Mouse (Mus musculus) heart, adult 11 months (tissue): ENCODE data around the gene Spast.
"Not testable (repeated sequence)": the region's sequence is repeated elsewhere in the genome, so short reads cannot be mapped to it uniquely, and the experiment has no call there.

Experiments
- DNase-seq: peaks from one replicate; pipeline ENCODE4 v3.0.0; 2022

Gene Spast

DNA sequence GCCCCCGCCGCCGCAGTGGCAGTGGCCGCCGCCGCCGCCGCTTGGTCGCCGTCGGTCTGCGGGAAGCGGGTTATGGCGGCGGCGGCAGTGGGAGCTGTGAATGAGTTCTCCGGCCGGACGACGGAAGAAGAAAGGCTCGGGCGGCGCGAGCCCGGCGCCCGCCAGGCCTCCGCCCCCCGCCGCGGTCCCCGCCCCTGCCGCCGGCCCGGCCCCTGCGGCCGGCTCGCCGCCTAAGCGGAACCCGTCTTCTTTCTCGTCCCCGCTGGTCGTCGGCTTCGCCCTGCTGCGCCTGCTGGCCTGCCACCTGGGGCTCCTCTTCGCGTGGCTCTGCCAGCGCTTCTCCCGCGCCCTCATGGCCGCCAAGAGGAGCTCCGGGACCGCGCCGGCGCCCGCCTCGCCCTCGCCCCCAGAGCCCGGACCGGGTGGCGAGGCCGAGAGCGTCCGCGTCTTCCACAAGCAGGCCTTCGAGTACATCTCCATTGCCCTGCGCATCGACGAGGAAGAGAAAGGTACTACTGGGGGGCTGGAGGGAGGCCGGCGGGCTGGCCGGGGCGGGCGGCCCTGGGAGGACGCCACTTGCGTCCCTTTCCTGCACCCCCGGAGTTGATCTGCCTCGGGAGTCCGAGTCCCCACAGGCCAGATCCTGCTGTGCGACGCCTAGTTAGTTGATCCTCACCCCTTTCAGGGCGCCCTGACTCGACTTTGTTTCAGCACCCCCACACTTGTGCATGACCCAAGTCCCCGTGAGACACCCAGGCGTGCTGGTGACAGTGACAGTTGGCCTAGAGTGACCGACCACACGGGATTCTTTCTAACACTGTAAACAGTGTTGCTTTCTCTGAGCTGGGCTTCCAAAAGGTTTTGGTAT is at the start of gene Spast:
Gene Spast (plus strand): TSS at position 51 of the 868 bp plus-strand sequence.
- peak; percentile 98 for DNase-seq

DNA sequence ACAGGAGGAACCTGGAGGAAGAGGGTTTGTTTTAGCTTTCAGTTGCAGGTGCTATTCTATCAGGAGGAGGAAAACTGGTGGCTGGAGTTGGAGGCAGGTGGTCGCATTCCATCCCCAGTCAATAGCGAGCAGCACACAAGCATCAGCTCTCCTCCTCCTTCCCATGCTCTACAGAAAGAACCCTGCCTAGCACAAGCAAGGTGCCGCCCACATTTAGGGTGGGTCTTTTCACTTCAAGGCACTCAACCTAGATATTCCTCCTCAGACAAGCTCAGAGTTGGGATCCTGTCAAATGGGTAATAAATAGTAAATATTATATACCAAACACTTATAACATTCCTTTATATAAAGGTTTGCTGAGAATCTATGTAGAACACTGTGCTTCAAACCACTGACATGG is 48.6 kb upstream of the Spast start:
- DNase-seq: no peak

DNA sequence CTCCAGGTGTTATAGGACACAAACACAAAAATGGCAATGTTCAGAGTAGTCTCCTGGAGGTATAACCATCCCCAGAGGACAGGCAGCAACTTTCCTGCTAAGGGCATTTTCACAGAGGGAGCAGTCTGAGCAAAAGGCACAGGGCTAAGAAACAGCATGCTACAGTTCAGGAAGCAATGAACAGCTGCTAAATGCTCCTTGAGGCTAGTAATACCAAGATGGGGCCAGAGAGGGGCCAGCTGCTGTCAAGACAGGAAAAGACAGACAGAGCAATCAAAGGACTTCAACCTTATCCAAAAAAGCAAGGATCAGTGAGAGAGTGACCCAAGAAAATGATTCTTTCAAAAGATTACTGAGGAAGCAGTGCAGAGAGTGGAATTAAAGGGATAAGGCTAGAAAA is 47.9 kb upstream of the Spast start:
- DNase-seq: no peak

DNA sequence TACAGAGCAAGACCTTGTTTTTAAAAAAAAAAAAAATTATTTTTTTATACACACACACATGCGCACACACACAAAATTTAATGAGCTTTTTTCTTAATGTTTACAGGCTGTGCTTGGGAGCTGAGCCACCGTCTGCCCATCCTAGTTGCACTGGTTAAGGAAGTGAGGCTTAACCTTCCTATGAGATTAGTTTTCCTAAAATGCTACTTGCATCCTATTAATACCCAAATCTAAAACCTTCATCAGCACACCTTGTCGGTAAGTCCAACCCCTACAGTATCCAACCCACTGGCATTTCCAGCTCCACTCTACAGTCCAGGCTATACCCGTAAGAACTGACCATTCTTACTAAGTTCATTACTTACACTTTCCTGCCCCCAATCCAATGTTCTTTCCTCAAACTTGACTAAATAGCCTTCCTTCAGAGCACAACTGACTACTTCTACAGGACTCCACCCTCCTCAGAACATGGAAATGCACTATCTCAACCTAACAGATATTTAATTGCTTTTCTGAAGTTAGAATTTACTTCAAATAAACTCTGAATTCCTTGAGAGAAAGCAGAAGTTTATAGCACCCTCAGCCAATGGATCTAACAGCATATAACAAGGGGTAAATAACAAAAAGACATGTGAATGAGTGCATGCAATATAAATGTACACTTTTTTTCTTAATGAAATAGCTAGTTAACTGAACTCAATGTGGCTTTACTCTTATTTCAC is 47.0 kb upstream of the Spast start:
- DNase-seq: no peak

DNA sequence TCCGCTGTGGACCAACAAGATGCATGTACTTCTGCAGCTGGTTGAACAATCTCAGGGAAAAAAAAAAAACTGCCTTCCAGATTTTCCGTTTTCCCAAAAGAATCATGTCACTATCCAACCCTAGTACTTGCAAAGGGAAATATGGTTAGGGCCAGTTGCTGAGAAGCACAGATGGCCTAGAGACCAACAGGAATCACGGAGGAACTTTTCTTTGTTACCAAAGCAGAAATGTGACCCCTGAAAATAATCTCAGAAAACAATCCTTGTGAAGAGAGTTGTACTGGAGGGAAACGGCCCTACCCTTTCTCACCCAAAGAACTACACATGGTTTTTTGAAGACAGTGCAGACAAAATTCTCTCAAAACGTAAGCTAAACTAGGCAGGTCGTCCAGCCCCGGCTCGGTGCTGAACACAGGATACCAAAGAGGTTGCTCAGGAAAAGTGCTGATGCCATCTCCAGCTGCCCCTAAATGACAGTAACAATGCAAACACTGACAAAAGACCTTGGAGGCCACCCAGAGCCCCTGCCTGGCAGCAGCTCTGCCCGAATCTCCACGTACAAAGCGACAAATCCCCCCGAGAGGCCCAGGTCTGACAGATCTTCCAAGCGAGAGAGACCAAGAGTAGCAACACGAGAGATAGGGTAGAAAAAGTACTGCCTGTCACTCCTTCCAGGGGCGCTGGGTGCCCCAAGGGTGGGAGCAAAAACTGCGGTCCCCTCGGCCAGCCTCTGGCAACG is 44.9 kb upstream of the Spast start:
- peak; percentile 93 for DNase-seq

DNA sequence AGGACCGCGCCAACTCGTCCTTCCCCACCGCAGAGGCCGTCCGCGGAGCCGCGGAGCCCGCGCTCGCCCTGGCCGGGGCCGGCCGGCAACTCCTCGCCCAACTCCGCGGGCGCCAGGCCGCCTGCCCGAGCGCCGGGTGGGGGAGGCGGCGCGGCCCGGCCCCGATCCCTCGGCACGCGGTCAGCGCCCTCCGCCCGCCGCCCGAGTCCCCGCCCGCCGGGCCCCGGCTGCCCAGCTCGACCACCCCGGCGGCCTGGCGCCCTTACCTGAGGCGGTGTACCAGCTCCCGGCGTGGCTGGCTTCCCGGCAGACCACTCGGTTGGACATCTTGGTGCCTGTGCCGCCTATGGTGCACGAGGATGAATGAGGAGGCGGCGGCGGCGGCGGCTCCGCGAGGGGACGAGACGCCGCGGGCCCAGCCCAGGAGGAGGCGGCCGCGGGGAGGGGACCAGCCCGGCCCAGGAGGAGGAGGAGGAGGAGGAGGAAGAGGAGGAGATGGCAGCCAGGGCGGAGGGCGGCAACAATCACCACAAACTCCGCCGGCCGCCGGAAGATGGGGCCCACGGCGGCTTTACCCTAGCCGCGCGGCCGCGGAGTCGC is 44.3 kb upstream of the Spast start:
- peak; percentile 99 for DNase-seq

DNA sequence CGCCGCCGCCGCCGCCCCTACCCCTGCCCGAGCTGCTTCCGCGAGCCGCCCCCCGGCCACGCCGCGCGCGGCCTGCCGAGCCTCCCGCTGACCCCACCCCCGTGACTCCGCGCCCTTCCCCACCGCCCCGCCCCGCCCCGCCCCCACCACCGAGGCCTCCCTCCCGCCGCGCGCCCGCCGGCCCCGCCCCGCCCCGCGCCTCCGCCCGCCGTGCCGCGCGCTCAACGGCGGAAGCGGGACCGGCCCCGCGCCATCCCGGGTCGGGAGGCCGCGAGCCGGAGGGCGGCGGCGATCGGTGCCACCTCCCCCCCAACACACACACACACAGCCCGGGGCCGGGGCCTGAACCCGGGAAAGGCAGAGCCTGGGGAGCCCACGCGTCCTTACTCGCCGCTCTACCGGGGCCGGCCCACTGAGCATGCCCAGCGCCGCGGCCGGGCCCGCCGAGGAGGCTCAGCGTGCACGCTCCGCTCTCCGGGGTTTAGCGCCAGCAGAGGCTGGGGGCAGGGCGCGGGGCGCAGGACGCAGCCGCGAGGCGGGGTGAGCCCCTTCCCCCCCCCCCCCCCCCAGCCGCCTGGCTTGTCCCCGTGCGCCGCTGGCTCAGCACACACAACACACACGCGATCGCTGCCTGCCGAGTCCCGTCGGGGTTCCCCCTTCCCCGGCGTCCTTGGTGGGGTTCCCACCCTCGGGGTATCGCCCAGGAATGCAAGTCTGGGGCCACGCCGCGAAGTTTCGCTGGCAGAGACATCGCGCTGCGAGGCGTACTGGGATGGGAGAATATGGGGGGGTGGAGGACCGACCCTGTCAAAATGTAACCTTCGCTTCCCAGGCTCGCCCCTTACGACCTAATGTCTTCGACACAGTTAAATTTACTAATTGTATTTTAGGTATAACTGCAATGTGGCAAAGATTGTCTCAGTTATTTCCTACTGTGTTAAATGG is 43.5 kb upstream of the Spast start, which contains the start of gene Memo1:
Gene Memo1 (minus strand): TSS at position 496 of the 945 bp plus-strand sequence.
- DNase-seq: peak; percentile 99

DNA sequence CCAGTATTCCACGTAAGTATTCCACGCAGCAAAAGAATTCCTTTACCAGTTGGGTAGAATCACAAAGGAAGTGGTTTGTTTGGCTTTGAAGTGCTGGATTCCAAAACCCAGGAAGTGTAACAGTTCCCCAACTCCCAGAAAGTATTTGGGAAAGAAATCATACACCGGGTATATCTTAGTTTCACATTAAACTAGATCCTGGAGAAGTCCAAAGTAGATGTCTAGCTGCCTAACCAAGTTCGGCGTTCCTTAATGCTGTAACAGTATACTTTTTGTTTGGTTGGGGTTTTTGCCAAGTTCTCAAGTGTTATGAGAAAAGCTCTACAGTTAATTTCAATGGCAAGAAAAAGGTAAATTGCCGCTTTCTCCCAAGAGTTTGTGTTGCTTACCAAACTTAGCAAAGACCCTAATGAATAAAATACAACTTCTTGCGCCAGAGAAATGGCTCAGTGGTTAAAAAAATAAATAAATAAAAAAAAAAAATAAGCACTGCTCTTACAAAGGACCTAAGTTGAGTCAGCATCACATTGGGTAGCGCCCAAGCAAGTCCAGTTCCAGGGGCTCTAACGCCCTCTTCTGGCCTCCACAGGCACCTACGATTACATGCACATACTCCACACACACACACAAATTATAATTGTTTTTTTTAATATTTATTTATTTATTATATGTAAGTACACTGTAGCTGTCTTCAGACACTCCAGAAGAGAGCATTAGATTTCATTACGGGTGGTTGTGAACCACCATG is 42.5 kb upstream of the Spast start:
- peak; percentile 91 for DNase-seq

DNA sequence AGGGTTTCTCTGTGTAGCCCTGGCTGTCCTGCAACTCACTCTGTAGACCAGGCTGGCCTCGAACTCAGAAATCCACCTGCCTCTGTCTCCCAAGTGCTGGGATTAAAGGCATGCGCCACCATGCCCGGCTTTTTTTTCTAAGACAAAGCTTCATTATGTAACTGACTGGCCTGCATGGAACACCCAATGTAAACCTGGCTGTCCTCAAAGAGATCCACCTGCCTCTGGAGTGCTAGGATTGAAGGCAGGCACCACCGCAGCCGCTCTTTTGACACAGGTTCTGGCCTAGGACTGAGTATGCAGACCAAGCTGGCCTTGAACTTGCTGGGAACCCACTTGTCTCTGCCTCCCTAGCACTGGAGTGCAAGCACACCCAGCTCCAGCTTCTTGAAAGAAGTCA is 41.8 kb upstream of the Spast start:
- DNase-seq: peak; percentile 85

DNA sequence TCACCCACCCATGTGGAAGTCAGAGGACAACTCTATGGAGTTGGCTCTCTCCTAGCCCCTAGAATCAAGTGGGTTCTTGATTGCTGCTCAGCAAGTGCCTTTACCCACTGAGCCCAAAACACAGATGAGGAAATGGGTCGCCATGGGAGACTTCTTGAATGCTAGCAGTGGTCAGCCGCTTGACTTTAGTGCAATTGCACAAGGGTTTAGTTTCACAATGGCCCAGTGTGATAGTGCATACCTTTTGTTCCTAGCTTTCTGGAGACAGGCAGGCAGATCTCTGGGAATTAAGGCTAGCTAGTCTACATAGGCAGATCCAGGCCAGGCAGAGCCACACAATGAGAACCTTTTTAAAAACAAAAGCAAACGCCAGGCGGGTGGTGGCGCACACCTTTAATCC is 38.7 kb upstream of the Spast start:
- no peak for DNase-seq

DNA sequence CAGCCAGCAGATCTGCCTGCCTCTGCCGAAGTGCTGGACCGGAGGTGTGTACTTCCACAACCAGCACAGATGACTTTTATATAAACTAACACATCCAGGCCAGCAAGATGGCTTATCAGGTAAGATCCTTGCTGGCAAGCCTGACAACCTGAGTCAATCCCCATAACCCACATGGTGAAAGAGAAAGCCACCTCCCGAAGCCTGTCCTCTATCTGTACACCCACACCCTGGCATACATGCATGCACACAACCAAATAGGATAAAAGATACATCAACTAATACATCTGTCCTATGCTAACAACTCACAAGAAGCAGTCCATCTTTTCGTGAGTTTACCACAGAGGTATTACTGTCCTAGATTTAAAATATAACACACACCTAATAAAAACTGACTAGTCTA is 34.7 kb upstream of the Spast start:
- no peak for DNase-seq

DNA sequence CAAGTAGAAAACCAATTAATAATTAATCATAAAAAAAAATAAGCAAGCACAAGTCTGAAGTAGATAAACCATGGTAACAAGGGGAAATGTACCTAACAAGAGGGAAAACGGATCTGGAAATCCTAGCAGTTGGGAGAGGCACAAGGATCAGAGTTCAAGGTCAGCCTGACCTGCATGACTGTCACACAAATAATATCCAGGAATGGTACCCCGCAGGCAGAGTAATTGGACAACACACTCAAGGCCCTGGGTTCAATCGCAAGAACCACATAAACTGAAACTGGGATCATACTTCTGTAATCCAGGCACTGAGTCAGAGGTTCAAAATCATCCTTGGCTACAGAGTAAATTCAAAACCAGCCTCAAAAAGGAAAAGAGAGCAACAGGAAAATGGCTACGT is 33.2 kb upstream of the Spast start:
- no peak for DNase-seq

DNA sequence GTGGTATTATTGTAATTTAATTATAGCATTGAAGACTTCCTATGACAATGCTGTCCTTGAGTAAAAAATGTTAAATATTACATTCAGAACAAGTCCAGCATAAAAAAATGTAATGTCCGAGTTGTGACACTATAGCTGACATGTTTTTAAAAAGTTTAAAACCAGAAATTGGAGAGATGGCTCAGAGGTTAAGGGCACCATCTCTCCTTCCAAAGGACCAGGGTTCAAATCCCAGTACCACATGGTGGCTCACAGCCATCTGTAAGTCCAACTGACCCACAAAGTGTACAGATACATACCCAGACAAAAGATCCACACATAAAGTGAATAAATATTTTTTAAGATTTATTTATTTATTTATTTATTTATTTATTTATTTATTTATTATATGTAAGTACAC is 32.8 kb upstream of the Spast start:
- DNase-seq: no peak

DNA sequence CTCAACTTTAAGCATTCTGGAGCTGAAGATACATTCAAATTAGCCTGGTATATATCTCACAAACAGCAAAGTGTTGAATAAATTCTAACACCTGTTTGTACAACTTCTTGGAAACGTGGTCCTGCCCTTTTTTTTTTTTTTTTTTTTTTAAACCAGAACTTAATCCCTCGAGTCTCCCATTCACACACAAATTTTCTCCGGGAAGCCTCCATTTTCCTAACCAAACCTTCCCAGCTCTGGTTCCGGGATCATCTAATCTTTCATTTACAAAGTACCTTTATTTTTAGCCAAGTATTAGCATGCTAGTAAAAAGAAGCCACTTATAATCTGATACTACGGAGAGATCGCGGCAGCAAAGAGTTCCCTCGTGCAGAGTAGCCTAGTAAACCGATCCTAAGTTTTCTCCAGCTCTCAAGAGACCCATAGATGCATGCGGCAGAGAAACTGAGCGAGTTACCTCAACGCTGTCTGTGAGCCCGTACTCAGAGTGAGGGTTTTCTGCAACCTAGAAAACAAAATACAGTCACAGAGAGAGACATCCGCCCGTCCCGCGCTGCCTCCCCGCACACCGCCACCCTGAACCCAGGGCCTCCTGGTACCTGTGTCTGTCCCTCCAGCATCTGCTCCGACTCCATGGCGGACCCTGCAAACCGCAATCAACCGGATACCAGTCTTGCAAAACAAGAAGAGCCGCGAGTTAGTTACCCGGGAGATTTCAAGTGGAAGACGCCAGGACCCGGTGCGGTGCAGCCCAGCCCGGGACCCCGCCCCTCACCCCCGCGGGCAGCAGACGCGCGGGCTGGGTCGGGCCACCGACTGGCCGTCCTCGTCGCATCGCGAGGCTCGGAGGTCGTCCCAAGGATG is 23.1 kb upstream of the Spast start:
- no peak for DNase-seq

DNA sequence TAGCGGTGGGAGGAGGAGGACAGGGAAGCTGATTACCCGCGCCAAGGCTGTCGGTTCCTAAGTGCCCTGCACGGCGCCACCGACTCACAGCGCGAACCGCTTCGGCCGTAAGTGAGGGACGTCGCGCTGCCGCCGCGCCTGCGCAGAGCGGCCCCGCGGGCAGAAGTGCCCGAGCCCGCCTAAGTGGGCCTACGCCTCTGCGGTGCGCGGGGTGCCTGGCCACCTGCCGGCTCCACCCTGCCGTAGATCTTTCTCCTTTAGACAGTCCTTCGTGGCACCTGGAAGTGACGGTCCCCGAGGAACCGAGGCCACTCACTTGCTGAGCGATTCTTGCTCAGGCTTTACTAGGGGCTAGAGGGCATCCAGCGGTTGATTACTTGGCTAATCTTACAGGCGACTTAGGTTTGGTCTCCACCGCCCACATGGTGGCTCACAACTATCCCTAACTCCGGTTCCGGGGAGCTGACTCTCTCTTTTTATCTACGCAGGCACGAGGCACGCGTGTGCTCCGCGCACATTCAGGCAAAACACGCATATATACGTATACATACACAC is 22.4 kb upstream of the Spast start:
- peak; percentile 99 for DNase-seq

DNA sequence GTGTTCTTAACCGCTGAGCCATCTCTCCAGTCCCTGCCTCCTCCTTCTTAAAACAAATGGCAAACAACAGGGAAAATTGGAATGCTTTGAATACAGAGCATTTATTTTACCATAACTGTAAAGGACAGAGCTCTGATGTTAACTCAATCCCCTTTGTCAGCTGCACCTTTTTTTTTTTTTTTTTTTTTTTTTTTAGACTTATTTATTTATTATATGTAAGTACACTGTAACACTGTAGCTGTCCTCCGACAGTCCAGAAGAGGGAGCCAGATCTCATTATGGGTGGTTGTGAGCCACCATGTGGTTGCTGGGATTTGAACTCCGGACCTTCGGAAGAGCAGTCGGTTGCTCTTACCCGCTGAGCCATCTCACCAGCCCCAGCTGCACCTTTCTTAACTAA is 20.1 kb upstream of the Spast start:
- no peak for DNase-seq

DNA sequence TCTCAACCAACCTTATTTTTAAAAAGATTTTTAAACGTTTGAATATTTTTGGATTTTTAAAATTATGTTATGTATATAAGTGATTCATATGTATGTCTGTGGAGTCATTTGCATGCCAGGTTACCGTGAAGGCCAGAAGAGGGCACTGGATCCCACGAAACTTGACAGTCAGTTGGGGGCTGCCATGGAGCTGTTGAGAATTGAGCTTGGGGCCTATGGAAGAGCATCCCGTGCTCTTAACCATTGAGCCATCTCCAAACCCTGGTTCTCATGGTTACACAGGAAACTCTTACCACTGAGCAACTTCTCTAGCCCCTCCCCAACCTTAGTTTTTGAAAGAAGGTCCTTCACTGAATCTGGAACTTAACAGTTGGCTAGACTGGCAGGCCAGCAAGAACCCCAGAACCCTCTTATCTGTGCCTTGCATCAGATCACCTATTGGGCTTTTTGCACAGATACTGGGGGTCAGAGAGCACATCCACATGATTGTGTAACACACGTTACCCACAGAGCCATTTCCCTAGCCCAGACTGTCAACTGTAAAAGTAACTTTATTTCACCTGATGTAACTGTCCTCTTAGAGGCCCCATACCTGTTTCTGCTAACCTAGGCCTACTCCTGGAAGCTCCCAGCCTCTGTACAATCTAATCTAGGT is 16.3 kb upstream of the Spast start:
- no peak for DNase-seq

DNA sequence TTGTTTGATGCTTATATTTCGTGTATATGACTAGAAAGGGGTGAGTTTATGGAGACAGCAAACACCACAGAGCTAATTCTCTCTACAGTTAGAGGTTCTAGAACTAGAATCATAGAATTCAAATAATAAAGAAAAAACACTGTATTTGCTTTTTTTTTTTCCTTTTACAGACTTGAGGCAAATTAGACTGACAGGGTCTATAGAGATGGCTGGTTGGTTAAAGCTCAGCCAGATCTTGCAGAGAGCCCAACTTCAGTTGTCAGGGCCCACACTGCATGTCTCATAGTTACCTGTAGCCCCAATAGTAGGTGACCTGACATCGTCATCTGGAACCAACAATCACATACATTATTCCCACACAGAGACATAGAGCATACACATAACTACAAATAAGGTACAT is 14.9 kb upstream of the Spast start, which contains the start of gene Dpy30:
Gene Dpy30 (minus strand): TSS at position 101 of the 400 bp plus-strand sequence.
- no peak for DNase-seq

DNA sequence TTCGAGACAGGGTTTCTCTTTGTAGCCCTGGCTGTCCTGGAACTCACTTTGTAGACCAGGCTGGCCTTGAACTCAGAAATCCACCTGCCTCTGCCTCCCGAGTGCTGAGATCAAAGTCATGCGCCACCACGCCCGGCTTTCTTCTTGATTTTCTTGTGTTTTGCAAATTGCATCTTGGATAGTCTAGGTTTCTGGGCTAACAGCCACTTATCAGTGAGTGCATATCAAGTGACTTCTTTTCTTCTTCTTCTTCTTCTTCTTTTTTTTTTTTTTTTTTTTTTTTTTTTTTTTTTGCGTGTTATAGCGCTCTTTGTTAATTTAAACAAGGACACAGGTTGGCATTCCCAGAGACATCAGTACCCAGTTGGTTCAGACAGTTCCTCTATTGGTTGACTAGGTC is 11.6 kb upstream of the Spast start:
- not testable (repeated sequence) for DNase-seq
